Mouse (Mus musculus) MEL (cell line): ENCODE results near the gene Tcl1b5. TPM values are rescaled to one million over a fixed set of nuclear protein-coding genes. Genes with fewer than 3 reads are reported as not detected.
"Not testable (repeated sequence)": the region's sequence is repeated elsewhere in the genome, so short reads cannot be mapped to it uniquely, and the experiment has no call there.

Experiments used
- DNase-seq: peaks from one replicate; pipeline ENCODE4 v3.0.0; 2011; ENCODE audit warnings: low read depth, low spot score
- H3K27ac ChIP-seq: 2 replicates; pipeline ENCODE4 v1.5.1; 2012; ENCODE audit warnings: low read depth, mild to moderate bottlenecking, control low read depth, low read length, moderate library complexity; ENCODE audit not compliant: control insufficient read depth
- H3K27me3 ChIP-seq, 2 experiments: fragments of 150-350 bp in 1 of 2; sonication (generic) in 1 of 2; 2 replicates each; pipeline ENCODE4 v1.6.1; 2012; ENCODE audit warnings: low read length in 2 of 2, mild to moderate bottlenecking in 2 of 2, improper control_type of control experiment in 1 of 2, moderate library complexity in 1 of 2; ENCODE audit not compliant: insufficient read depth in 2 of 2, control insufficient read depth in 1 of 2
- H3K36me3 ChIP-seq, 2 experiments: 2 replicates each; pipeline ENCODE4 v1.6.1; 2012 to 2014; ENCODE audit warnings: low read length in 2 of 2, improper control_type of control experiment in 1 of 2, inconsistent platforms in 1 of 2, mild to moderate bottlenecking in 1 of 2; ENCODE audit not compliant: insufficient read depth in 2 of 2, control insufficient read depth in 1 of 2
- H3K4me1 ChIP-seq, 2 experiments: fragments of 150-350 bp in 1 of 2; sonication (generic) in 1 of 2; 2 replicates each; pipeline ENCODE4 v1.6.1; 2012; ENCODE audit warnings: low read length in 2 of 2, improper control_type of control experiment in 1 of 2, mild to moderate bottlenecking in 1 of 2; ENCODE audit not compliant: insufficient read depth in 2 of 2, control insufficient read depth in 1 of 2
- H3K4me3 ChIP-seq, 2 experiments: fragments of 150-350 bp in 1 of 2; sonication (generic) in 1 of 2; 2 replicates each; pipeline ENCODE4 v1.5.1; 2012; ENCODE audit warnings: low read depth in 2 of 2, low read length in 2 of 2, mild to moderate bottlenecking in 2 of 2, moderate library complexity in 2 of 2, control low read depth in 1 of 2, improper control_type of control experiment in 1 of 2; ENCODE audit not compliant: control insufficient read depth in 1 of 2, insufficient read depth in 1 of 2
- H3K79me2 ChIP-seq: 2 replicates; pipeline ENCODE4 v1.6.1; 2012; ENCODE audit warnings: mild to moderate bottlenecking, low read length, moderate library complexity; ENCODE audit not compliant: control insufficient read depth, poor library complexity, insufficient read depth
- H3K9ac ChIP-seq: 2 replicates; pipeline ENCODE4 v1.6.1; 2012; ENCODE audit warnings: low read depth, mild to moderate bottlenecking, control low read depth, low read length, moderate library complexity; ENCODE audit not compliant: control insufficient read depth, poor library complexity, severe bottlenecking
- H3K9me3 ChIP-seq: fragments of 150-350 bp; sonication (generic); replicated peaks from 2 replicates; pipeline ENCODE4 v1.6.1; 2012; ENCODE audit warnings: mild to moderate bottlenecking, low read length, improper control_type of control experiment, moderate library complexity; ENCODE audit not compliant: insufficient read depth
- BHLHE40 ChIP-seq: IDR thresholded peaks from 2 replicates; pipeline ENCODE4 v1.6.1; 2012; ENCODE audit warnings: low read depth, mild to moderate bottlenecking, inconsistent platforms, low read length, improper control_type of control experiment, borderline replicate concordance
- CHD1 ChIP-seq: IDR thresholded peaks from 2 replicates; pipeline ENCODE4 v1.6.1; 2012; ENCODE audit warnings: low read depth, mild to moderate bottlenecking, inconsistent platforms, low read length, improper control_type of control experiment
- CHD2 ChIP-seq: IDR thresholded peaks from 2 replicates; pipeline ENCODE4 v1.6.1; 2011; ENCODE audit warnings: low read length, improper control_type of control experiment
- EP300 ChIP-seq, 2 experiments: IDR thresholded peaks; 2 replicates each; pipeline ENCODE4 v1.6.1; 2011; ENCODE audit warnings: improper control_type of control experiment in 2 of 2, low read length in 2 of 2, low read depth in 1 of 2, mild to moderate bottlenecking in 1 of 2
- GATA1 ChIP-seq: IDR thresholded peaks from 2 replicates; pipeline ENCODE4 v1.6.1; 2011; ENCODE audit warnings: low read depth, low read length, improper control_type of control experiment
- HCFC1 ChIP-seq: IDR thresholded peaks from 2 replicates; pipeline ENCODE4 v1.6.1; 2012; ENCODE audit warnings: low read depth, mild to moderate bottlenecking, inconsistent platforms, low read length, improper control_type of control experiment, moderate library complexity
- MAX ChIP-seq: IDR thresholded peaks from 2 replicates; pipeline ENCODE4 v1.6.1; 2011; ENCODE audit warnings: low read length, improper control_type of control experiment
- MAZ ChIP-seq: IDR thresholded peaks from 2 replicates; pipeline ENCODE4 v1.6.1; 2012; ENCODE audit warnings: low read depth, mild to moderate bottlenecking, inconsistent platforms, low read length, improper control_type of control experiment
- MXI1 ChIP-seq: IDR thresholded peaks from 2 replicates; pipeline ENCODE4 v1.6.1; 2011; ENCODE audit warnings: mild to moderate bottlenecking, low read depth, low read length, improper control_type of control experiment
- MYC ChIP-seq: IDR thresholded peaks from 2 replicates; pipeline ENCODE4 v1.6.1; 2011; ENCODE audit warnings: low read depth, mild to moderate bottlenecking, low read length, improper control_type of control experiment, moderate library complexity
- NRF1 ChIP-seq: IDR thresholded peaks from 2 replicates; pipeline ENCODE4 v1.6.1; 2014; ENCODE audit warnings: low read depth, mild to moderate bottlenecking, inconsistent platforms, low read length, improper control_type of control experiment, moderate library complexity; ENCODE audit not compliant: poor library complexity, insufficient read depth, severe bottlenecking
- POLR2A ChIP-seq, 2 experiments: IDR thresholded peaks; 2 replicates each; pipeline ENCODE4 v1.6.1; 2011 to 2012; ENCODE audit warnings: low read length in 2 of 2, mild to moderate bottlenecking in 2 of 2, control low read depth in 1 of 2, improper control_type of control experiment in 1 of 2, low read depth in 1 of 2, moderate library complexity in 1 of 2; ENCODE audit not compliant: control insufficient read depth in 1 of 2, insufficient read depth in 1 of 2, poor library complexity in 1 of 2
- RCOR1 ChIP-seq: IDR thresholded peaks from 2 replicates; pipeline ENCODE4 v1.6.1; 2012; ENCODE audit warnings: low read depth, mild to moderate bottlenecking, inconsistent platforms, low read length, improper control_type of control experiment
- SMC3 ChIP-seq: IDR thresholded peaks from 2 replicates; pipeline ENCODE4 v1.6.1; 2011; ENCODE audit warnings: low read depth, low read length, improper control_type of control experiment
- TBP ChIP-seq: IDR thresholded peaks from 2 replicates; pipeline ENCODE4 v1.8.0; 2011; ENCODE audit warnings: low read depth, low read length, improper control_type of control experiment
- USF1 ChIP-seq: IDR thresholded peaks from 2 replicates; pipeline ENCODE4 v1.6.1; 2014; ENCODE audit warnings: low read depth, mild to moderate bottlenecking, inconsistent platforms, low read length, improper control_type of control experiment, moderate library complexity
- USF2 ChIP-seq, 2 experiments: IDR thresholded peaks; 2 replicates each; pipeline ENCODE4 v1.6.1; 2011 to 2012; ENCODE audit warnings: improper control_type of control experiment in 2 of 2, low read length in 2 of 2, borderline replicate concordance in 1 of 2, inconsistent platforms in 1 of 2, low read depth in 1 of 2, mild to moderate bottlenecking in 1 of 2; ENCODE audit not compliant: insufficient read depth in 1 of 2
- ZC3H11A ChIP-seq: IDR thresholded peaks from 2 replicates; pipeline ENCODE4 v1.6.1; 2012; ENCODE audit warnings: low read depth, mild to moderate bottlenecking, inconsistent platforms, low read length, improper control_type of control experiment
- ZKSCAN1 ChIP-seq: IDR thresholded peaks from 2 replicates; pipeline ENCODE4 v1.6.1; 2012; ENCODE audit warnings: low read depth, mild to moderate bottlenecking, inconsistent platforms, low read length, improper control_type of control experiment, moderate library complexity
- polyA plus RNA-seq, 2 experiments: library from polyadenylated mRNA; stranded (reverse) in 1 of 2; unstranded in 1 of 2; fragments of >175 nt in 1 of 2; fragments of >200 nt in 1 of 2; gene quantifications; 2 replicates each; pipeline versions ENCODE4 v1.2.1 to v1.2.4; 2012; ENCODE audit warnings: low replicate concordance in 2 of 2, low read depth in 1 of 2; ENCODE audit not compliant: insufficient read length in 2 of 2, insufficient read depth in 1 of 2, missing spikeins in 1 of 2
- total RNA-seq: library from RNA; depleted of rRNA; stranded (reverse); fragments of 300-350 nt; gene quantifications from 2 replicates; pipeline ENCODE4 v1.2.3, GENCODE M21; 2012

The Tcl1b5 gene
- total and polyA plus RNA-seq, 3 experiments: not detected

DNA sequence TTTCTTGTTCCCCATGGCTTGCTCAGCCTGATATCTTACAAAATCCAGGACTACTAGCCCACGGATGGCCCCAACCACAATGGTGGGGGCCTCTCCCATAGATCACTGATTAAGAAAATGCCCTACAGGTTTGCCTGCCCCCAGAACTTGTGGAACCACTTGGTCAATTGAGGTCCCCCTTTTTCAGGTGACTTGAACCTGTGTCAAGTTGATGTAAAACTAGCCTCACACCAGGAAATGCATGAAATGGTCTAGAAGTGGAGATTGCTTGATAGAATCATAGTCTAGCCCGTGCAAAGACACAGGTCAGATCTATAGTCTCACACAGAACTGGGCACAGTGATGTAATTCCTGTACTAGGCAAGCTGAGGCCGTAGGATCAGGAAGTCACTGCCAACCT is 30.4 kb upstream of the Tcl1b5 start, which contains the start of gene Tcl1b2:
Gene Tcl1b2, plus strand, starts transcription at position 301 of the 400 bp plus-strand sequence.
- H3K36me3 ChIP-seq: no peaks in the 10 kb centered on the region
- no peak within 1 kb of the TSS for H3K4me3 ChIP-seq
- H3K79me2 ChIP-seq: no peaks in the 10 kb centered on the region
- H3K9ac ChIP-seq: no peak within 1 kb of the TSS
- H3K27ac ChIP-seq: no peak within 1 kb of the TSS
- no peaks in the 10 kb centered on the region for H3K9me3 ChIP-seq
- no peaks in the 10 kb centered on the region for H3K27me3 ChIP-seq
- TF ChIP-seq USF1: no peak
- TF ChIP-seq HCFC1: no peak
- TF ChIP-seq, all 39 proteins: peak for 0
- no peak for DNase-seq
- no peaks in the 10 kb centered on the region for H3K4me1 ChIP-seq

DNA sequence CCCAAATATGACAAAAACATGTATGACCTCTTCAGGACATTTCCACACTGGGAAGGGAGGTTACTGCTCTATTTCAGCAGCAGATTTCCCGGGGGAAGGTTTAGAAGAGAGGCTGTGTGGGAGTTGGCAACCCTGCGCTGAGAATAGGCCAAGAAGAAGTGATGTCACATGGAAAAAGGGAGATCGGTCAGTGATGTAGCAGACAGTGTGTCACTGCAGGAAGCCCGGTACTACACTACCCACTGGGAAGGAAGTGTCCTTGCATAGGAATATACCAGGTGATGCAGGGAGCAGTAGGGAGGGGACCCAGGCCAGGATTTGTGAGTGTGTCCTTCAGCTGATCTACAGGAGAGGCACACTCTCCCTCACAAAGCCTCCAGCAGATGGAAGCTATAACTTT is 20.9 kb upstream of the Tcl1b5 start:
- not testable (repeated sequence) for H3K4me3 ChIP-seq, H3K9ac ChIP-seq, H3K27me3 ChIP-seq, H3K9me3 ChIP-seq, H3K79me2 ChIP-seq, H3K4me1 ChIP-seq, H3K36me3 ChIP-seq, DNase-seq, H3K27ac ChIP-seq

DNA sequence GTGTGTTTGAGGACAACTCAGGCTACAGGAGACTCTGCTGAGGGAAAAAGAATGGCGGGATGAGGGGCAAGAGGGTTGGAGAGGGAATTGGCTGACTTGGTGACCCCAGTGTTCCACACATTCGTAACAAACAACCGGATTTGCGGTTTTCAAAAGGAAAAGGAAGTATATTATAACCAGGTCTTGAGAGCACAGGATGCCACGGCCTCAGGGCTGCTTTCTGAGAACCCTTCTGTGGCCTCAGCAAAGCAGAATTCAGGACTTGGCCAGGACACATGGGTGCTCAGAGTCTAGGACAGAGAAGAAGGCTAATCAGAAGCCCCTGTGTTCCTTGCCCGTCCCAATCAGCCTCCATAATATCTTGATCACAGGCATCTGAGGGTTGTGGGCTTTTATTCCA is 17.3 kb upstream of the Tcl1b5 start:
- no peak for DNase-seq
- TF ChIP-seq USF1 (no peak), CHD2 (no peak), TBP (no peak), MAX (no peak), ZKSCAN1 (no peak), POLR2A (IDR thresholded peaks at IDR 0.05; ENCODE audit: control insufficient read depth in 1 of 2, insufficient read depth in 1 of 2, low read depth in 1 of 2, low read length in 2 of 2, poor library complexity in 1 of 2) (no peak), BHLHE40 (no peak), NRF1 (no peak), EP300 (IDR thresholded peaks at IDR 0.05; ENCODE audit: low read depth in 1 of 2, low read length in 2 of 2) (no peak), USF2 (IDR thresholded peaks at IDR 0.05; ENCODE audit: borderline replicate concordance in 1 of 2, insufficient read depth in 1 of 2, low read depth in 1 of 2, low read length in 2 of 2) (no peak), CHD1 (no peak), SMC3 (no peak), ZC3H11A (no peak), GATA1 (no peak), MYC (no peak), MXI1 (no peak), MAZ (no peak), RCOR1 (no peak)
- Histone ChIP-seq H3K9me3 (no peaks in the 10 kb centered on the region), H3K36me3 (no peaks in the 10 kb centered on the region), H3K9ac (no peak overlapping the region), H3K4me3 (no peak overlapping the region), H3K79me2 (no peaks in the 10 kb centered on the region), H3K4me1 (no peaks in the 10 kb centered on the region), H3K27me3 (no peaks in the 10 kb centered on the region), H3K27ac (no peak overlapping the region)
